Mouse (Mus musculus) embryo, embryonic 11 days (tissue): ENCODE measurements at regions not wholly inside any gene's neighbourhood (a gene's known extent, or its start where the extent isn't known, plus 50 kb on each side); places are given as distances from the start of the nearest gene placed in this dataset.

Source experiments
- DNase-seq: peaks from one replicate; pipeline ENCODE4 v3.0.0-alpha.2; 2015

DNA sequence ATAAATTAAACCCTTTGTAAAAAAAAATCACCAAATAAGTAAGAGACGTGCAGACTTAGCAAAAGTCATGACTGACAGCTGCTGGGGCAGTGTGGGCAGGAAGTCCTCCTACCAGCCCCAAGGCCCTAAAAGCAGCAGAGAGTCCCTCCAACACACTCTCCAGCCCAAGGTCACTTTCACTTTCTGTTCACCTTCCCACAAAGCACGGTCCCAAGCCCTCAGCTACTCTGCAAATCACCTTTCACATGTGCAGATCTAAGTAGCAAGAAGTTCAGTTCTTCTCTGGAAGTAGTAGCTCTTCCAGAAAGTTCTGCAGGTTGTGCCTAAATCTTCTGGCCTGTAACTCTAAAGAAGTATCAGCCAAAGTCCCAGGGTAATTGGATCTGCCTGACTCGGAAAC is 120.8 kb upstream of the Gm26657 start:
- DNase-seq = no peak

DNA sequence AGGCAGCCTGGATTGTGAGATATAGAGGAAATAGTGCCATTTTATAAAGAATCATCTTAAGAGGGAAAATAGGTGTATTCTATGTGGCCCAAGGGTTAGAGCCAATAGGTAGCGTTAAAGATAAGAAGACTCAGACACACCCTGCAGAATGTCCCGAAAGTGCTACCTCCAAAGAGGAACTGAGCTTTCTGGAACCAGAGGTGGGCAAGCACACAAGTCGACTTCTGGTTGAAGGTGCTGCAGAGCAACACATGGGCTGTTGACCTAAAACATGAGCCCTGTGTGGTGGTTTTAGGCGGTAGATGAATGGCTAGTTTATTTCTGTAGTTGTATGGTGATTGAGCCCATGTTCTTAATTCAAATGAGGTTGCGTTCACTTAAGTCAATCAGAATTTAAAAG is 121.4 kb upstream of the Gm26657 start:
- no peak for DNase-seq

DNA sequence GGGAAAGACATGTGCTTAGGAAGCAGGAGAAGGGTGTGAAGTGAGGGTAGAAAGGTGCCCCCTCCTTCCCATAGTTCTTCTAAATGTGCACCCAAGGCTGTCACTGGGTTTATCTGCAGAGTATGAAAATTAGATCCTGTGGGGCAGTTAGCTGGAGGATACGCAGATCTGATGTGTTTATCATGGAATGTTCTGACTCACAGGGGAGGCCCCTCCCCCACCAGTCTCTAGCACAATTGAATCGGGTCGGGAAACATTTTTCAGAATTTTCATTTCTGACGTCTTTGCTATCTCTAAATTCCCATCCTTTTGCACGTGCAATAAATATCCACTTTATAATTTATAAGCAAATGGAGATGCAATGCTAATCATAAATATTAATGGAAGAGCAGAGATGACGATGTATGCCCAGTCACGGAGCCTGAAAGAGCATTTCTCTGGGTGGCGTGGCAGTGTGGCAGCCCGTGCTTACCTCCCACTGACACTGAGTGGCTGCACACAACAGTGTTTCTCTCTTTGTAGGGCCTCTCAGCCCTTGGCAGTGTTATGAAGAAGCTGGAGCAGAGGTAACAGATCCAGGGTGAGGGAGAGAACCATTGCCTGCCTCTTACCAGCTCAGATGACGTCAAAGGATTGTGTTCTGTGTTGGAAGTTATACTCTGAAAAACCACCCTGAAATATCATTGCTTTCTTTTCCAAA is 122.1 kb upstream of the Gm26657 start:
- no peak for DNase-seq

DNA sequence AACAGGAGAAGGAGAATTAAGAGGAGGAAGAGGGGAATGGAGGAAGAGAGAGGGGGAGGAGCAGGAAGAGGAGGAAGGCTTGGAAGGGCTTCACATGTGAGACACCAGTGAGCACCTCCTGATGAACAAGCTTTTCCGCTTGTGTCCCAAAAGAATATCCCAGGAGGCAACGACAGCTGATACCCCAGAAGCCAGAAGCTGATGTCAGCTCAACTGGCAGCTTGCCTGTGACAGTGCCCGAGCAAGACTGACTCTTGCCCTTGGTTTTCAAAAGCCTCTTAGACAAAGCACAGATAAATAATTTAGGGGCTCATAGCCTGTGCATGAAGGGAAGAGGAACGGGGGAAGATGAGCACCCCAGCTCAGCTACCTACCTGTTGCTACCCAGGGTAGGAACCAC is 127.5 kb upstream of the Gm26657 start:
- no peak for DNase-seq

DNA sequence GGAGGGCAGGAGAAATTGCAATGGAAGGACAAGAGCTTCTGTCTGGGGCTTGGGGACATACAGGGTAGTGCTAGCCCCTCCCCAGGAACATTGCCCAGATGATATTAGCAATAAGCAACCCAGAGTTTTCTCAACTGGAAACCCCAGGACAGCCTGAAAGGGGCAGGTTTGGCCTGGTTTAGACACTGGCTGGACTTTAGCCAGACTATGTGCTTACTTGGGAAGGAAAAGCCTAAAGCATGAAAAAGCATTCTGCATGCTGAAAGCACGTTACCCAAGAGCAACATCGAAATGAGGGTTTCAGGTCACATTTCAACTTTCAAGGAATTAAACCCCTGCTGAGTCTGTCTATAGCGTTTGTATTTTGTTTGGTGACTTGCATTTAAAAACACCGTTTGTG is 128.1 kb upstream of the Gm26657 start:
- no peak for DNase-seq

DNA sequence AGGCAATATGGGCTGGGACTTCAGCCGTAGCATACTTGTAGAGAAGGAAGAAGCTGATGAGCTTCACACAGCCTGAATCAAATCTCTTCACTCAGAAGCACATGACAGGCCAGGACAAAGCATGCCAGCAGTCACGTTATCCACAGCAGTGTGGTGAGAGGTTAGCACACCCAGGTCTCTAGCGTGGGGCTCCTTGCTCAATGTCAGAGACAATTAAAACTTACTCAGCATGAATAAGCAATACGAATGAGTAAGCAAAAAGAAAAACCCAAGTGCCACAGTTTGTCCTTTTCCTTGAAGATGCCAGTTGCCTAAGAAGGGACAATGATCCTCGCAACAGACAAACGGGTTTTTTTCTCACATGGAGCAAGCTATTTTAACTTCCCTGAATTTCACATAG is 129.6 kb upstream of the Gm26657 start:
- no peak for DNase-seq

DNA sequence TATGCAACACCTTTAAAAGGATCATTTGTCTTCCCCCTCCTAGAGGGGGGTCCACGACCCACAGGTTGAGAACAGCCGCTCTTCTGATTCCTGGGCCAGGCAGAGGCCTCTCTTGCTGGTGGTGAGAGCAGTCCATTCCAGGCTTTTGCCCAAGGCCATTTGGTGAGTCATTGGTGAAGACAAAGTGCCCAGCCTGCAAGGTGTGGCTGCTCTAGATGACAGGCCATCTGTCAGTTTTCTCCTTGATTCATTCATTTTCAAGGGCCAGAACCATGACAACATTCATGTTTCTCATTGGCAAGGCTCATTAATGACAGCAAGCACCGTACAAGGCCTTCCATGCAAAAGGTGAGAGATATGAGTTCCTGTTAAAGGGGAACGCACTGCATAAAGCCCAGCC is 131.2 kb upstream of the Gm26657 start:
- DNase-seq = no peak

DNA sequence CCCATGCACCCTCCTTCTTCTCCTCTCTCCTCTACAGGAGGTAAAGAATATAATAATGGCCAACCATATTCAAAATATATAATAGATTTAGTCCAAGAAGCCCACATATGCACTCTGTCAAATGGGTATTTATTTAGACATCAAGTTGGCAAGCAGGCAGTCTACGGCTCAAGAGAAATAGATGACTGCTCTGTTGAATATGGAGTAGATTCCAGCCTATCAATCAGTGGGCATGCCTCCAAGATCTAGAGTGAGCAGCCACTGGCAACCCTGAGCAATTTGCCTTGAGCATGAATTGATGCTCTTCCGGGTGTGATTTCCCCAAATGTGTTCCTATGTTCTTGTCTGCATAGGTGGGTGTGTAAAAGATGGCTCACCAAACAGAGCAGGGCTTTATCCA is 141.5 kb upstream of the Gm26657 start:
- no peak for DNase-seq

DNA sequence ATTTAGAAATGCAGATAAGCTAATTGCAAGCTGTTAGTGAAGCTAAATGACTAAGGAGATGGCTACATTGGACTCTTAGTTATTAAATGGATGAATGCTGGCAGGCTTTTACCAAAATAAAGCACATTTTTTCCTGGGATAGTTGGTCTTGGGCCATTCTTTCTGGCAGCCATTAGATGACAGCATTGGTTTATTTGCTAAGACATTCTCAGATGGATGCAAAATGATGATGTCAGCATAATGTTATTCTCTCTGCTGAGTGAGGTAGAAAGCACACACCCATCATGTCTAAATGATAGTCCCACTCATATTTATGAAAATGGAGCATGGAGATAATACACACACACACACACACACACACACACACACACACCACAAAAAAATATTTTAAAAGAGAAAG is 141.9 kb upstream of the Gm26657 start:
- no peak for DNase-seq

DNA sequence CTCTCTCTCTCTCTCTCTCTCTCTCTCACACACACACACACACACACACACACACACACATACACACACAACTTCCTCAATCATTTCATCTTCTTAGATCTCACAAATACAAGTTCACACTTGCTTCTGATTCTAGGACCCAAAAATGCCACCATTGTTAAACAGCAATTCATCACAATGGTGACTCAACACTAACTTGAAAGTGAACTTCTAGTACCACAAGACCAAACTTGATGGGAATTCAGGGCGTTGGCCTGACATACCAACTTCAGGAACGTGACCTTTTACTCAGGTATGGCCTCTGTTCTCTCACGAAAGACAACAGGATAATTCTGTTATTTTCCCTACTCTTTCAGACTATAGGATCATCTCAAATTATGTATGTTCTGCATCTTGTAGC is 157.5 kb upstream of the Gm26657 start:
- no peak for DNase-seq

DNA sequence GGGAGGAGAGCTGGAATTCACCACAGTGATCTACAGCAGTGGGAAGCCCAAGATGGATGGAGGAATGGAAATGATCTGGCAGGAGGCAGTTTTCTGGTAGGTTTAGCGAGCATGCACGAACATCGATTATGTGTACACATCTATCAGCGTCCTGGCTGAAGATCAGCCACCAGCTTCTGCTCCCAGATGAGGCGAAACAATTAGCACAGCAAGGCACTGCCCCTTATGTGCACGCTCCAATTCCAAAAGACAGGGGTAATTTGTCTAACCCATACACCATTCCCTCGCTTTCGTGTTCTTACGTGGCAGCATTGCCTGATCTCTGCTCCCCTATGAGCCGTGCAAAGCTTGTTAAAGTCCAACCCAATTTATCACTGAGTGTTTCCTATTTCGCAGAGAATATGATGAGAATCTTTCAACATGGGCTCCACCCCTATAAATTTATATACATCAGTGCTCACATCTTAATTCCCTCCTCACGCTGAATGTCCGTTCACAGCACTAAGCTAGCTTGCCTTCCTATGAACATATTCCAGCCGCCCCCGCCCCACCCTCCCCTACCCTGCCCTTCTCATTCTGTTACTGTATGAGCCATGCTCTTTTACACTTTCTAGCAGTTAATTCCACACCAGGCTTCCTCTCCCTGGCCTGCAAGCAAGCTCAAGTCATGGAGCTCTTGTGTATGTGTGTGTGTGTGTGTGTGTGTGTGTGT is 162.9 kb upstream of the Gm26657 start:
- DNase-seq = no peak

DNA sequence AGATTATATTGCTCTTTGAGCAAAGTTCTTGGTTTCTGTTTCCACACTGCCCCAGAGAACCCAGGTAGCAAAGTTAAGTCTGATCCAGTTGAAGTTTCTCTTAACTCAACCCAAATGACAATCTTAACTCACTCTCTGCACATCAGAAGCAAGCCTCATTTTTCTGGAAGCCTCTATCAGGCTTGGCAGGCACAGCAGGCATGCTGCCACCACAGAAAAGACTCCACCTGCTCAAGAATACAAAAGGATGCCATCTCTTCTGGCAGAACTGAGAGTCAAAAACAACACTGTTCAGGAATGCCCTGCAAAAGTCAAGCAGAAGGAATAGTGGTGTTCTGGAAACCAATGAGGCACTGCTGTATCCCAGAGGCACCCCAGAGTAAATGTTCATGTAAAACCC is 187.7 kb upstream of the Gm26657 start:
- no peak for DNase-seq

DNA sequence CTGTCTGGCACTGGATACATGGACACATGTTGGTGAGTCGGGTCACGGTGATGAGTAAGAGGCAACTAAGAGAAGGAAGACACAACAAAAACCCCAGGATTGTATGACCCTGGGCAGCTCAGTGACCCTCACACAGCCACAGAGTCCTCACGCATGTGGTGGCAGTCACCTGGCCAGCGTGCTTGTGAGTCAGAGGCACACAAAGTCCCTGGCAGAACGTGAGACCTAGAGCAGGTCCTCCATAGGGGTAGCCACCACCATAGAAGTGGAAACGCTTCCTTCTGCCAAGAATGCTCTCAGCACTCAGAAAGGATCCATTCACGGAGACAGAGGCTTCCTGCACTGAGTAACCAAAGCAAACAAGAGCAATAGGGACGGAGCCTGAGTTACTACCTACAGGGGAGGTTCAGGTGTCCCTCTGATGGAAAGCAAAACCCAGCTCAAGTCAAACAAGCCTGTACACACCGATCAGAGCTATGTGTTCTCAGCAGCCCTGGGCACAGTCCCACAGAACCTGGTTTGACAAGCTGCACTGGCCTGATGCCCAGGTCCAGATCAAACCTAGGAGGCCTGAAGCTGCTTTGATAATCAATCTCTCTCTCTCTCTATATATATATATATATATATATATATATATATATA is 206.4 kb upstream of the Gm26657 start:
- DNase-seq = no peak

DNA sequence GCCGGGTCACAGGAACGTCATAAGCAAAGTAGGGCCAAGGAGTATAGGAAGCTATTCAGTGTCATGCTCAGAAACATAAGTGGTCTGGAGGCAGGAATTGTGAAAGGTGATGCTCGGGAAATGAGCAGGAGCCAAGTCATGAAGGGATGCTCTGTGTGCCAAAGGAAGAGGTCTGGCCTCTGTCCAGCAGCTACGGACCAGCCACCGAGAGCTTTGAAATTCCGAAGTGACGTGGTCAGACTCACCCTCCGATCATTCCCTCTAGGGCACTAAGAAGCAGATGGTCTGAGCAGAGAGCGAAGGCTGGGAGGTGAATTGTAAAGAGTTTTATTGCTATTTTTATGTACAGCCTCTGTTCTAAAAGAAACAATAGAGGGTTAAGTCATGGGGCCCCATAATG is 206.9 kb upstream of the Gm26657 start:
- no peak for DNase-seq

DNA sequence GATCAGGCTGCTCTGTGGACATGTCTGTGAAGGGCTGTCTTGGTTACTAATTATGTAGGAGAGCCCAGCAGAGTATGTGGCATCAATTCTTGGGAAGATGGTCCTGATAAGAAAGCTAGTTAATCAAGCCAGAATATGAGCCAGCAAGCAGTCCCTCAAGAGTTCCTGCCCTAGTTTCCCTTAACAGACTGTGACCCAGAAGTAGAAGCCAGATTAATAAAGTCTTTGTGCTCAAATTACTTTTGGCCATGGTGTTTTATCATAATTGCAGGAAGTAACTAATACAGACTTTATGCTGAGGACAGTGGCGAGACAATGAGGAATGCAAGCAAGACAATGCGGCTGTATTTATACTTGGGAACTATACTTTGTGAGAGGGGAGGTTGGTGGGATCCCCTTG is 211.3 kb upstream of the Gm26657 start:
- DNase-seq = no peak

DNA sequence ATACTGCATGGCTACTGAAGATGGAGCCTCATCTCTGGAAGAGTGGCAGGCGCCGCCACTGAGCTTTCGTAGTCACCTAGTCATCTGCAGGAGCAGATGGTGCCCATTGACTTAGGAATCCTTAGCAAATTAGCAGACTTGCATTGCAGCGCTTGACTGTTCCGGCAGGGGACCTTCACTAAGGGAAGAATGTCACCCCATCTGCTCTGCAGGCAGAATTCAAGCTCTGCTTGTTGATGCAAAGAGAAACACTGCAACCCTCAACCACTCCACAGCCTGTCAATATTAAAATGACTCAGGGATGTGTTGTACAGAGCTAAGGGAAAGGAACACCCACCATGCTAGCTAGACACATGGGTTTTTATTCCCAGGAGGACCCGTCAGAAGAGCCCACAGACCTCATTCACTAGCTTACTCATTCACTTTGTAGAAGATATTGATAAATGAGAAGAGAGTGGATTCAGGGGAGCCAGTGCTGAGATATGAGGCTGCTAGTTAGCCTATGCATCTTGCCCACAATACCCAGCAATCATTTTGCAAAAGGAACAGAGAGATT is 215.4 kb upstream of the Gm26657 start:
- no peak for DNase-seq

DNA sequence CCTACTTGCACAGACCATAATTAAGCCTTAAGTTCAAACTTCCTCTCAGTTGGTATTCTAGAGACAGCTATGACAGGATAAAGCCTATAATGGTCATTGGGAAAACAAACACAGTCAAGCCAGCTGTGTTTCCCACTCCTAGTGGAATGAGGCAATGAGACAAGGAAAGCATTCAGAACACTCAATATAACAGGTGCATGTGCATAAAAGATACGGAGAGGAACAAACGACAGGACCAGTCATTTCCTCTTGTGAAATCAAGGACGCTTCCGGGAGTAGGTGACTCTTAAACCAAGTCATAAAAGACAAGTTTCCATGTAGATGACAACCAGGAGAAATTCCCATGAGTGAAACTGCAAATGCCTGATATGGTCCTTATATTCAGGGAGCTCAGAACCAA is 232.1 kb upstream of the Gm26657 start:
- DNase-seq = no peak

DNA sequence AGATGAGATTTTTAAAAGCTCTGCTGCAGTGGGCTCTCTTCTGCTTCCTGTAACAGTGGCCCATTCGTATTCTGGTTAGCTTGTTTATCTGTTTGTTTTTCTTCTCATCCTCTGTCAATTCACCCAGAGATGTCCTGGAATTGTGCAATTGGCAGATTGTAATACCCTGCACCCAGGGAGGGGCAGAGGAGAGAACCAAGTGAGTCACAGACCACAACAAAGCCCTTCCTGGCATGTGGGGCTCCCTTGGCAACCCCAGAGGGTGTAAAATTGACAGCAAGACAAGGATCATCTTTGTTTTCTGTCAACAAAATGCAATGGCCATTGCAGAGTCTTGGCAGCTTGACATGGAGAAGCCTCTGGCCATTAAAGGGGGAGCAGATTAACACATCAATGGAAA is 233.1 kb upstream of the Gm26657 start:
- no peak for DNase-seq

DNA sequence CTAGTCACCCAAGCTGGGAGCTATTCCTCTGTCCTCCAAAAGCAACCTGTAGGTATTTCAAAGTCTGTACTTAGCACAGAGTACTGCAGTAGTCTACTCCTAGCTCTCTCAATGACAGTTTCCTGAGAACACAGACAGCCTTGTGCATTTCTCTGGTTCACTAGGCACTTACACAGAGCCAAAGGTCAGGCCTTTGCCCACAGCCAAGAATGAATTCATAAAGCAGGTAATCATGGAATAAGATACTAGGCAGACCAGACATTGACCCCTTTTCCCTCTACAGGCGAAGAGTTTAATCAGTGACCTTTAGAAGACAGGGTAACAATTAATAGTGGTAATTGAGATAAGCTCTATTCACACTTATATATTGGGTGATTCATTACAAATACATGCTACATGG is 233.8 kb upstream of the Gm26657 start:
- DNase-seq = no peak

DNA sequence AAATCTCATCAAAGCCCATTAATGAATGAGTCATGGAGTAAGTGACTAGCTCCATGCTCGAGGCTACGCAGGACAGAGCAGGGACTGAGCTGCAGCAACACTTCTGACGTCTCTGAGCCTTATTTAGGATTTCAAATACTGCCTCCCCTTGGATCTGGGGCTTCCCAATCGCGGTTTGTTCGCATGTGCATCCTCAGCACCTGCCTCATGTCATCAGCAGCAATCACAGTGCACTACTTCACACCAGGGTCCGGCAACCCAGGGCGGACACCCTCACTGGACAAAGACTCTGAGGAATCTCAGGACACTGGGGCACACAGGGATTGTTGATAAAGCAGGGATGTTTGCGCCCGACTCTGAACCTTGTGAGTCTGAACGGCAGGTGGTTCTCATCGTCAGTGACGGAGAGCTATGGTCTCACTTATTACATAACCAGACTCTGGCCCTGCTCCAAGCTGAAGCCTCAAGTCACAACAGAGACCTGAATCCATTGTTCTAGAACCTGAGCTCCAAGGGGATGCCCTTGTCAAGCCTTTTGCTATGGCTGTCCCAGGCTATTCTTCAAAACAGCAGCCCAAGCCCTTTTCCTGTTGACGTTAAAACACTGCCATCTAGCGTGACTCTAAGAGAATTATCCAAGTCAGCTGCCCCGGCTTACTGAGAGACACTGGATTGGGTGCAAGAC is 247.2 kb upstream of the Gm26657 start:
- DNase-seq = peak; percentile 88

DNA sequence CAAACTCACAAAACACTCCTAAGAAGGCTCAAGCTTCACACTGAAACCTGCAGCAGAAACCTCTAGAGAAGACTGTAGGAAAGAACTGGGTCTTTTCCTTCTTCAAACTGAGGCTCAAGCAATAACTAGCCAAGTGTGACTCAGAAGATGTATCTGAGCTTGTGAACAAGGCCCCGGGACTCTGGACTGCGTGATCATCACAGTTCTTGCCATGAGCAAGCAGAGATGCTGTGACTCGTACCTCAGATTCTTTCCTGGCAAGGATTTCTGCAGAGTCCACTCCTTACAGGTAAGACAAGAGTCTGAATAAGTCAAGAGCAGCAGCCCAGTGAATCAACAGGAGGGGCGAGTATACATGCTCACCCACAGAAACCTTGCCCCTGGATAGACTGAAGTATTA is 250.5 kb upstream of the Gm26657 start:
- no peak for DNase-seq

DNA sequence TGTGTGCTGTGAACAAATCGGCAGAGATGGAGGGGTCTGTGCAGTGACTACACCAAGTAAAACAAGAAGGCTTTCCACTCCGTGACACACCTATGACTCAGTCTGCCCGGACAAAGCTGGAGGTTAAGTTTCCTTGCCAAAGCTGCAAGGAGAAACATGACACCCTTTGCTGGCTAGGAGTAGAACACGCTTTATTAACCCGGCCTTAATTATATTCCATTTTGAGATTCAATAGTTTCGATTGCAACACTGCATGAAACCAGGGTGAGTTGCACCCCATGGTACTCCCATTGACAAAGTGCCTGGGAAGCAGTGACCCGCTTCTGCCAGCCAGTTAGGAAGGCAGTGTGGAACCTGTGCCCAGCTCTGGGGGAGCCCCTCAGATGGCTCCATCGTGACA is 256.2 kb upstream of the Gm26657 start:
- DNase-seq = no peak

DNA sequence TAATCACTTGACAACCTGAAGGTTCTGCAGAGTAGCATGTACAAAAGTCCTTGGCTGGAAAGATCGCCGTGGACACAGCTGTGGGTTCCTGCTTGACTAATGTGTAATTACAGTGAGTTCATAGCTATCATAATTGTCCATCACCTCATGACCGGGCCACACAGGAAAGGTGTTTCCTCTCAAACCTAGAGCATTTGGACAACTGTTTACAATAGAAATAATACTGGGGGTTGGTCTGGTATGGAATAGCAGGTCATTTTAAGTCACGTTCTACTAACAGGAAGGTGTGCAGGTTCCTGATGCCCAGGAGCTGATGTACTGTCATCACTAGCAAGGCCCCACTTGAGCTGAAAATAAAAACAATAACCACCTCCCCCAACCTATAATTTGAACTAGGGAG is 283.1 kb upstream of the Gm26657 start:
- DNase-seq = no peak

DNA sequence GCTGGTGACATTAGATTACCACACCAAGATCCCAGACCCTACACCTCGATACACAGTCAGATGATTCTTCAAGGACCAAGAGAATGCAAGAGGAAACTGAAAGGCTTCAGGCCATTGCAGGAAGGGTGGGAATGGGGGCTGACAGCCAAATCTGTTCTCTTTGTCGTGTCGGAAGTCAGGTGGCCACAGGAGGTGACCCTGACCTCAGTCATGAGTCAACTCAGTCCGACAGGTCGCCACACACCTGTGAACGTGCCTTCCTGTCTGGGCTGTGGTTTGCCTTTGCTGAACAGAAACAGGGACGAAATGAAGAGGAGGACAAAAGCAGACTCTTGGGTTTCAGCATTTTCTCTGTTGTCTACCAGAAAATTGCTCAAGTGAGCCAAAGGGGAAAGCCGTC is 318.3 kb upstream of the Gm26657 start:
- DNase-seq = no peak
